Comparison of ENCODE assay signal across 17 mouse cellular contexts in the genomic region with DNA sequence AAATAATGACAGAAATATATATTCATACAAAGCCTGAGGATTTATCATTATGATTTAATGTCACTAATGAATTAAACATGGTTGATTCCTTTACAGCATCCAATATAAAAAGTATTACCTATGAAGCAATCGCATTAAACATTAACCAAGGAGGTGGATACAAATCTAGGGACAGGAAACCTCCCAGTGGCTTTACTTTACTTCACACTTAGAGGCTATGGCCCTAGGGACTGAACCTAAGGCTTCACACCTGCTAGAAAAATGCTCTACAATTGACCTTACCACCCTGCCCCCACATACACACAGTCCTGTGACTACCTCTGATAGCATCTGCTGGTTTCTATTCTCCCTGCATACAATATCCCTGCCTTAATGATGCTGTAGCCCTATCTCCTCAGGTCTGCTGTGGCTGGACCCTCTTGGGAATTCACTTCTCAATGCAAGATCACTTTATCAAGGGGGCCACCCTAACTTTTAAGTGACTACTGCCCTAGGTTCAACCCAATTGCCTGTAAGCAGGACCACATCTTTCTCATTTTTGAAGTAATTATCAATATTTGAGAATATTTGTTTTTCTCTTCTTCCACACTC.
"Had no signal": no experiment of that assay in that cellular context is flagged by ENCODE, and none has a peak within 500 bp of the region (broad histone marks: within the 10 kb centered on the region; RNA-seq: fewer than 3 reads in every experiment).

No protein-coding gene starts in this region.

- H3K4me3 ChIP-seq: lung, embryonic 15.5 days; midbrain, embryonic 10.5 days; midbrain, embryonic 12.5 days; myocyte; neural tube, embryonic 13.5 days; neural tube, embryonic 15.5 days had no signal

- ATAC-seq: liver, postnatal 0 days; lung, postnatal 0 days; midbrain, embryonic 16.5 days had no signal

- H3K27me3 ChIP-seq: lung, embryonic 15.5 days; midbrain, embryonic 12.5 days; neural tube, embryonic 13.5 days; neural tube, embryonic 15.5 days had no signal

- DNase-seq: liver, postnatal 0 days; lung, adult 2 months; midbrain, embryonic 14.5 days; right cerebral cortex, postnatal 25 days; right cerebral cortex, postnatal 4 days; spleen, adult 18-20 months; thymus, adult 18-20 months; thymus, postnatal 14 days; thymus, postnatal 36 days had no signal

- H3K9me3 ChIP-seq: lung, embryonic 15.5 days had no signal

- H3K27ac ChIP-seq: lung, embryonic 15.5 days; midbrain, embryonic 10.5 days; midbrain, embryonic 12.5 days; neural tube, embryonic 13.5 days; neural tube, embryonic 15.5 days had no signal

- H3K4me2 ChIP-seq: lung, embryonic 15.5 days; midbrain, embryonic 12.5 days; neural tube, embryonic 13.5 days; neural tube, embryonic 15.5 days had no signal

- H3K9ac ChIP-seq: liver, postnatal 0 days; lung, embryonic 15.5 days; midbrain, embryonic 12.5 days; neural tube, embryonic 13.5 days; neural tube, embryonic 15.5 days had no signal
